Mouse (Mus musculus) bone marrow macrophage, adult 2 months (primary cell): Measurements from ENCODE around the gene Ticam1. TPM values are rescaled to one million over a fixed set of nuclear protein-coding genes. Genes with fewer than 3 reads are reported as not detected.
A peak's percentile ranks its signal among the peaks of the same experiment; 100 is the strongest.

Experiments used
- H3K27ac ChIP-seq: 2 replicates; pipeline ENCODE4 v1.5.1; 2012; ENCODE audit warnings: low read depth, low read length; ENCODE audit not compliant: insufficient read depth
- H3K4me1 ChIP-seq: 2 replicates; pipeline ENCODE4 v1.6.1; 2012; ENCODE audit warnings: low read length; ENCODE audit not compliant: control insufficient read depth, insufficient read depth
- H3K4me3 ChIP-seq: 2 replicates; pipeline ENCODE4 v1.5.1; 2012; ENCODE audit warnings: mild to moderate bottlenecking, low read length, moderate library complexity; ENCODE audit not compliant: insufficient read depth
- CTCF ChIP-seq: IDR thresholded peaks from 2 replicates; pipeline ENCODE4 v1.5.1; 2012; ENCODE audit warnings: low read depth, mild to moderate bottlenecking, low read length, moderate library complexity
- POLR2A ChIP-seq: IDR thresholded peaks from 2 replicates; pipeline ENCODE4 v1.6.1; 2012; ENCODE audit warnings: mild to moderate bottlenecking, low read depth, low read length, borderline replicate concordance
- polyA plus RNA-seq: library from polyadenylated mRNA; stranded (reverse); fragments of >200 nt; gene quantifications from 2 replicates; pipeline ENCODE4 v1.2.4, GENCODE M21; 2012; ENCODE audit not compliant: missing spikeins, insufficient read depth, insufficient read length

Gene Ticam1
- polyA plus RNA-seq, 1 experiment, result 17.6 TPM

GRCm38 (mm10) chr17:56291171-56291511 lies 14.6 kb upstream of the Ticam1 start:
- H3K27ac ChIP-seq, result peak overlapping the region; percentile 78
- H3K4me1 ChIP-seq, result peaks cover 21% of the 10 kb centered on the region
- H3K4me3 ChIP-seq, result peak overlapping the region; percentile 72
- TF ChIP-seq CTCF, result peak; percentile 80
- TF ChIP-seq POLR2A, result no peak

GRCm38 (mm10) chr17:56290388-56291170 lies 14.0 kb upstream of the Ticam1 start:
- TF ChIP-seq POLR2A (no peak), CTCF (no peak)
- Histone ChIP-seq H3K4me3 (peak overlapping the region; percentile 72), H3K27ac (peak overlapping the region; percentile 82), H3K4me1 (peaks cover 21% of the 10 kb centered on the region)

- Histone ChIP-seq H3K4me1 (peaks cover 21% of the 10 kb centered on the region), H3K27ac (peak overlapping the region; percentile 82), H3K4me3 (peak overlapping the region; percentile 72)
- TF ChIP-seq CTCF (no peak), POLR2A (no peak)
Observed at GRCm38 (mm10) chr17:56289371-56290331, 13.1 kb upstream of the Ticam1 start.

GRCm38 (mm10) chr17:56288866-56289265 lies 12.3 kb upstream of the Ticam1 start:
- Histone ChIP-seq H3K4me3 (peak overlapping the region; percentile 72), H3K4me1 (peaks cover 21% of the 10 kb centered on the region), H3K27ac (peak overlapping the region; percentile 82)
- TF ChIP-seq POLR2A (no peak), CTCF (no peak)

GRCm38 (mm10) chr17:56287830-56288229 lies 11.2 kb upstream of the Ticam1 start:
- TF ChIP-seq POLR2A, result no peak
- no peak for TF ChIP-seq CTCF
- peaks cover 21% of the 10 kb centered on the region for H3K4me1 ChIP-seq
- no peak overlapping the region for H3K27ac ChIP-seq
- no peak overlapping the region for H3K4me3 ChIP-seq

- TF ChIP-seq POLR2A, result no peak
- no peak for TF ChIP-seq CTCF
- Histone ChIP-seq H3K4me3 (no peak overlapping the region), H3K4me1 (peaks cover 16% of the 10 kb centered on the region), H3K27ac (no peak overlapping the region)
Observed at GRCm38 (mm10) chr17:56285995-56286394, 9.4 kb upstream of the Ticam1 start.

- no peak overlapping the region for H3K27ac ChIP-seq
- H3K4me3 ChIP-seq, result no peak overlapping the region
- H3K4me1 ChIP-seq, result peaks cover 15% of the 10 kb centered on the region
- TF ChIP-seq CTCF (no peak), POLR2A (no peak)
Observed at GRCm38 (mm10) chr17:56283316-56283715, 6.7 kb upstream of the Ticam1 start.

- Histone ChIP-seq H3K27ac (no peak overlapping the region), H3K4me3 (no peak overlapping the region), H3K4me1 (peaks cover 15% of the 10 kb centered on the region)
- TF ChIP-seq CTCF (no peak), POLR2A (no peak)
Observed at GRCm38 (mm10) chr17:56282802-56283201, 6.2 kb upstream of the Ticam1 start.

GRCm38 (mm10) chr17:56281193-56281592 lies 4.6 kb upstream of the Ticam1 start:
- Histone ChIP-seq H3K27ac (no peak overlapping the region), H3K4me1 (peaks cover 15% of the 10 kb centered on the region), H3K4me3 (no peak overlapping the region)
- TF ChIP-seq CTCF (no peak), POLR2A (no peak)
